Mouse (Mus musculus): Measurements from ENCODE around the gene Rapgef6. TPM values are rescaled to one million over a fixed set of nuclear protein-coding genes. Genes with fewer than 3 reads are reported as not detected.
"Not testable (repeated sequence)": the region's sequence is repeated elsewhere in the genome, so short reads cannot be mapped to it uniquely, and the experiment has no call there.

Rapgef6 gene
- polyA plus RNA-seq, 1 experiment = 12.1 TPM

GRCm38 (mm10) chr11:54601121-54601520 is 78.5 kb downstream of the Rapgef6 start:
- Histone ChIP-seq H3K27me3 (replicated peaks; ENCODE audit: control insufficient read depth, insufficient read depth, low read length) (no peaks in the 10 kb centered on the region), H3K4me1 (ENCODE audit: control insufficient read depth, insufficient read depth, low read length) (no peaks in the 10 kb centered on the region), H3K27ac (ENCODE audit: insufficient read depth, low read depth, low read length) (no peak overlapping the region), H3K36me3 (ENCODE audit: control insufficient read depth, insufficient read depth, low read length) (no peaks in the 10 kb centered on the region), H3K4me3 (ENCODE audit: insufficient read depth, low read depth, low read length) (no peak overlapping the region)
- TF ChIP-seq POLR2A (IDR thresholded peaks at IDR 0.05; ENCODE audit: low read depth, low read length) (no peak), CTCF (conservative IDR thresholded peaks at IDR 0.05; ENCODE audit: insufficient read depth, insufficient read length, low read depth, low read length) (no peak)
- DNase-seq = no peak
- WGBS = 91% methylated on average over 2 of the region's 2 CpGs

GRCm38 (mm10) chr11:54602764-54603163 is 80.1 kb downstream of the Rapgef6 start:
- not testable (repeated sequence) for DNase-seq; H3K27me3 ChIP-seq (replicated peaks; ENCODE audit: control insufficient read depth, insufficient read depth, low read length); H3K27ac ChIP-seq (ENCODE audit: insufficient read depth, low read depth, low read length); H3K4me1 ChIP-seq (ENCODE audit: control insufficient read depth, insufficient read depth, low read length); H3K36me3 ChIP-seq (ENCODE audit: control insufficient read depth, insufficient read depth, low read length); H3K4me3 ChIP-seq (ENCODE audit: insufficient read depth, low read depth, low read length)
- 95% methylated on average over 1 of the region's 1 CpGs for WGBS

GRCm38 (mm10) chr11:54604415-54604814 is 81.8 kb downstream of the Rapgef6 start:
- WGBS = 83% methylated on average over 3 of the region's 3 CpGs
- H3K4me3 ChIP-seq (ENCODE audit: insufficient read depth, low read depth, low read length) = no peak overlapping the region
- no peaks in the 10 kb centered on the region for H3K36me3 ChIP-seq (ENCODE audit: control insufficient read depth, insufficient read depth, low read length)
- no peaks in the 10 kb centered on the region for H3K4me1 ChIP-seq (ENCODE audit: control insufficient read depth, insufficient read depth, low read length)
- no peak overlapping the region for H3K27ac ChIP-seq (ENCODE audit: insufficient read depth, low read depth, low read length)
- no peak for DNase-seq
- H3K27me3 ChIP-seq (replicated peaks; ENCODE audit: control insufficient read depth, insufficient read depth, low read length) = no peaks in the 10 kb centered on the region
- TF ChIP-seq POLR2A (IDR thresholded peaks at IDR 0.05; ENCODE audit: low read depth, low read length) (no peak), CTCF (conservative IDR thresholded peaks at IDR 0.05; ENCODE audit: insufficient read depth, insufficient read length, low read depth, low read length) (no peak)

- no peak for TF ChIP-seq CTCF (conservative IDR thresholded peaks at IDR 0.05; ENCODE audit: insufficient read depth, insufficient read length, low read depth, low read length)
- Histone ChIP-seq H3K36me3 (ENCODE audit: control insufficient read depth, insufficient read depth, low read length) (no peaks in the 10 kb centered on the region), H3K4me1 (ENCODE audit: control insufficient read depth, insufficient read depth, low read length) (no peaks in the 10 kb centered on the region), H3K4me3 (ENCODE audit: insufficient read depth, low read depth, low read length) (no peak overlapping the region), H3K27ac (ENCODE audit: insufficient read depth, low read depth, low read length) (no peak overlapping the region), H3K27me3 (replicated peaks; ENCODE audit: control insufficient read depth, insufficient read depth, low read length) (no peaks in the 10 kb centered on the region)
- DNase-seq = no peak
These were observed 91.0 kb downstream of the Rapgef6 start for GRCm38 (mm10) chr11:54613628-54614027.

- TF ChIP-seq POLR2A (IDR thresholded peaks at IDR 0.05; ENCODE audit: low read depth, low read length) (no peak), CTCF (conservative IDR thresholded peaks at IDR 0.05; ENCODE audit: insufficient read depth, insufficient read length, low read depth, low read length) (no peak)
- no peaks in the 10 kb centered on the region for H3K36me3 ChIP-seq (ENCODE audit: control insufficient read depth, insufficient read depth, low read length)
- H3K4me3 ChIP-seq (ENCODE audit: insufficient read depth, low read depth, low read length) = no peak overlapping the region
- WGBS = 100% methylated on average over 1 of the region's 1 CpGs
- no peaks in the 10 kb centered on the region for H3K27me3 ChIP-seq (replicated peaks; ENCODE audit: control insufficient read depth, insufficient read depth, low read length)
- H3K4me1 ChIP-seq (ENCODE audit: control insufficient read depth, insufficient read depth, low read length) = no peaks in the 10 kb centered on the region
- DNase-seq = no peak
- H3K27ac ChIP-seq (ENCODE audit: insufficient read depth, low read depth, low read length) = no peak overlapping the region
These were observed 91.9 kb downstream of the Rapgef6 start for GRCm38 (mm10) chr11:54614560-54614959.

- H3K27me3 ChIP-seq (replicated peaks; ENCODE audit: control insufficient read depth, insufficient read depth, low read length) = no peaks in the 10 kb centered on the region
- no peaks in the 10 kb centered on the region; the same call in 1 of the 2 replicates for H3K36me3 ChIP-seq (ENCODE audit: control insufficient read depth, insufficient read depth, low read length)
- H3K4me3 ChIP-seq (ENCODE audit: insufficient read depth, low read depth, low read length) = no peak overlapping the region
- DNase-seq = no peak
- 55% methylated on average over 2 of the region's 2 CpGs for WGBS
- TF ChIP-seq CTCF (conservative IDR thresholded peaks at IDR 0.05; ENCODE audit: insufficient read depth, insufficient read length, low read depth, low read length) (no peak), POLR2A (IDR thresholded peaks at IDR 0.05; ENCODE audit: low read depth, low read length) (no peak)
- H3K27ac ChIP-seq (ENCODE audit: insufficient read depth, low read depth, low read length) = no peak overlapping the region
- no peaks in the 10 kb centered on the region for H3K4me1 ChIP-seq (ENCODE audit: control insufficient read depth, insufficient read depth, low read length)
These were observed 96.2 kb downstream of the Rapgef6 start for GRCm38 (mm10) chr11:54618841-54619240.

- Histone ChIP-seq H3K27me3 (replicated peaks; ENCODE audit: control insufficient read depth, insufficient read depth, low read length) (no peaks in the 10 kb centered on the region), H3K36me3 (ENCODE audit: control insufficient read depth, insufficient read depth, low read length) (no peaks in the 10 kb centered on the region; the same call in 1 of the 2 replicates), H3K4me1 (ENCODE audit: control insufficient read depth, insufficient read depth, low read length) (no peaks in the 10 kb centered on the region), H3K27ac (ENCODE audit: insufficient read depth, low read depth, low read length) (no peak overlapping the region), H3K4me3 (ENCODE audit: insufficient read depth, low read depth, low read length) (no peak overlapping the region)
- DNase-seq = no peak
- WGBS = 97% methylated on average over 2 of the region's 2 CpGs
- no peak for TF ChIP-seq POLR2A (IDR thresholded peaks at IDR 0.05; ENCODE audit: low read depth, low read length)
- TF ChIP-seq CTCF (conservative IDR thresholded peaks at IDR 0.05; ENCODE audit: insufficient read depth, insufficient read length, low read depth, low read length) = no peak
These were observed 99.1 kb downstream of the Rapgef6 start for GRCm38 (mm10) chr11:54621725-54622124.

- TF ChIP-seq POLR2A (IDR thresholded peaks at IDR 0.05; ENCODE audit: low read depth, low read length) = no peak
- TF ChIP-seq CTCF (conservative IDR thresholded peaks at IDR 0.05; ENCODE audit: insufficient read depth, insufficient read length, low read depth, low read length) = no peak
- 61% methylated on average over 1 of the region's 1 CpGs for WGBS
- H3K27ac ChIP-seq (ENCODE audit: insufficient read depth, low read depth, low read length) = no peak overlapping the region
- peaks cover 2% of the 10 kb centered on the region for H3K36me3 ChIP-seq (ENCODE audit: control insufficient read depth, insufficient read depth, low read length)
- H3K4me3 ChIP-seq (ENCODE audit: insufficient read depth, low read depth, low read length) = no peak overlapping the region
- H3K27me3 ChIP-seq (replicated peaks; ENCODE audit: control insufficient read depth, insufficient read depth, low read length) = no peaks in the 10 kb centered on the region
- H3K4me1 ChIP-seq (ENCODE audit: control insufficient read depth, insufficient read depth, low read length) = no peaks in the 10 kb centered on the region
- no peak for DNase-seq
These were observed 104.3 kb downstream of the Rapgef6 start for GRCm38 (mm10) chr11:54626905-54627304.

Measured in kidney, adult 2 months (tissue).